ENCODE assay signal across 24 mouse cellular contexts in the genomic region with DNA sequence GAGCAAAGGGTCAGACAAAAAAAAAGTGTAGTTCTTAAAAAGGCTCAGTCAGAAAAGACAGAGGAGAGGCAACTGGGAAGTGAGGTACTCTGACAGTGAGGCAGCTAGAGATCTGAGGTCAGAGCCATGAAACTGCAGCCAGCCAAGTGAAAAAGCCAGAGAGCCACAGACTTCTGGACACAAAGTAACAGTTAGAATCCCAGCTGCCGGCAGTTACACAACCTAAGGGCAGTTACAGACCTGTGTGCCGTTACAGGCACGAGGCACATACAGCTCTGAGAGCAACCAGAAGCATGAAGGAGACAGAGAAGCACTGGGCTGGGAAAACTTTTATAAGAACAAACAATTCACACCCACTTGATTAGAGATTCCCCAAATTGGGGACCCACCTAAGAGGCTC.
"Had no signal": no experiment of that assay in that cellular context is flagged by ENCODE, and none has a peak within 500 bp of the region (broad histone marks: within the 10 kb centered on the region; RNA-seq: fewer than 3 reads in every experiment).

No protein-coding gene starts in this region.

- DNase-seq: kidney, adult 2 months; kidney, postnatal 10 days; kidney, postnatal 36 days; layer of hippocampus, postnatal 36 days; left cerebral cortex, postnatal 4 days; liver, postnatal 0 days; lung, embryonic 14.5 days; retina, postnatal 1 day; thymus, adult 2 months; thymus, postnatal 14 days; thymus, postnatal 4 days had no signal

- H3K4me1 ChIP-seq: limb, embryonic 12.5 days; limb, embryonic 15.5 days; megakaryocyte, embryonic 14.5 days; midbrain, embryonic 10.5 days; midbrain, embryonic 13.5 days had no signal

- H3K36me3 ChIP-seq: limb, embryonic 12.5 days; limb, embryonic 15.5 days; midbrain, embryonic 10.5 days; midbrain, embryonic 13.5 days; neural tube, embryonic 13.5 days had no signal

- H3K9me3 ChIP-seq: limb, embryonic 12.5 days; limb, embryonic 15.5 days; megakaryocyte, embryonic 14.5 days; midbrain, embryonic 10.5 days; midbrain, embryonic 13.5 days; neural tube, embryonic 13.5 days had no signal

- H3K27ac ChIP-seq: limb, embryonic 12.5 days; limb, embryonic 15.5 days; liver, embryonic 14.5 days; macrophage; midbrain, embryonic 10.5 days; midbrain, embryonic 13.5 days; neural tube, embryonic 13.5 days; stomach, postnatal 0 days had no signal

- H3K27me3 ChIP-seq: limb, embryonic 12.5 days; limb, embryonic 15.5 days; midbrain, embryonic 13.5 days had no signal

- H3K4me3 ChIP-seq: limb, embryonic 12.5 days; limb, embryonic 15.5 days; megakaryocyte, embryonic 14.5 days; midbrain, embryonic 10.5 days; midbrain, embryonic 13.5 days; myocyte; neural tube, embryonic 13.5 days had no signal

- ATAC-seq: liver, postnatal 0 days; lung, postnatal 0 days; midbrain, embryonic 13.5 days; midbrain, embryonic 16.5 days had no signal

- H3K9ac ChIP-seq: limb, embryonic 12.5 days; limb, embryonic 15.5 days; liver, embryonic 14.5 days; liver, postnatal 0 days; lung, embryonic 14.5 days; midbrain, embryonic 13.5 days; neural tube, embryonic 13.5 days had no signal

- H3K4me2 ChIP-seq: limb, embryonic 12.5 days; limb, embryonic 15.5 days; liver, embryonic 11.5 days; lung, embryonic 14.5 days; midbrain, embryonic 13.5 days; neural tube, embryonic 13.5 days had no signal
